Comparison of ENCODE assay signal across 8 mouse cellular contexts in genomic region chr6:59209299-59209707, GRCm38 (mm10). TPM values are rescaled to one million over a fixed set of nuclear protein-coding genes. Genes with fewer than 3 reads are reported as not detected.
DNase-seq lines count a peak whose midpoint lies in the region; ATAC-seq and TF ChIP-seq lines count a peak whose summit lies in the region.

No protein-coding gene starts in this region.

- intact Hi-C loops in left cerebral cortex, adult 2 months (cut with DNase I), result no loop called here
- intact Hi-C loops in left cerebral cortex, postnatal 4 days (cut with DNase I), result no loop called here

- H3K4me2 ChIP-seq in forebrain, embryonic 12.5 days, result peak overlapping the region; percentile 67
- peak overlapping the region; percentile 72 for H3K4me2 ChIP-seq in kidney, embryonic 16.5 days (replicated peaks; ENCODE audit: low read depth, low read length)
- H3K4me2 ChIP-seq in lung, embryonic 16.5 days (ENCODE audit: low read depth, low read length), result peak overlapping the region; percentile 59
- peak overlapping the region; percentile 66 for H3K4me2 ChIP-seq in stomach, embryonic 14.5 days (replicated peaks; ENCODE audit: low read depth, low read length)

- H3K9me3 ChIP-seq in forebrain, embryonic 12.5 days, result no peaks in the 10 kb centered on the region
- H3K9me3 ChIP-seq in kidney, embryonic 16.5 days (ENCODE audit: low read length), result no peaks in the 10 kb centered on the region
- no peaks in the 10 kb centered on the region for H3K9me3 ChIP-seq in lung, embryonic 16.5 days (ENCODE audit: control insufficient read depth, low read length)
- no peaks in the 10 kb centered on the region for H3K9me3 ChIP-seq in stomach, embryonic 14.5 days (ENCODE audit: control insufficient read depth, low read depth, low read length)

- H3K9ac ChIP-seq in forebrain, embryonic 12.5 days, result peak overlapping the region; percentile 82
- peak overlapping the region; percentile 94 for H3K9ac ChIP-seq in kidney, embryonic 16.5 days (replicated peaks; ENCODE audit: low read length)
- H3K9ac ChIP-seq in lung, embryonic 16.5 days (ENCODE audit: low read length), result peak overlapping the region; percentile 93
- peak overlapping the region; percentile 78 for H3K9ac ChIP-seq in stomach, embryonic 14.5 days (replicated peaks; ENCODE audit: low read depth, low read length)

- DNase-seq in left cerebral cortex, adult 2 months (ENCODE audit: extremely low spot score in 1 of 2, low spot score in 2 of 2), result peak; percentile 11 to 17
- no peak for DNase-seq in left cerebral cortex, postnatal 4 days
- DNase-seq in R1 (ENCODE audit: low read depth, low spot score), result peak; percentile 38
- no peak for DNase-seq in adrenal gland, postnatal 25 days

- H3K4me1 ChIP-seq in forebrain, embryonic 12.5 days, result peaks cover 7% of the 10 kb centered on the region
- H3K4me1 ChIP-seq in kidney, embryonic 16.5 days (ENCODE audit: insufficient read depth, low read length), result peaks cover 6% of the 10 kb centered on the region; the same call in 1 of the 2 replicates
- peaks cover 6% of the 10 kb centered on the region for H3K4me1 ChIP-seq in lung, embryonic 16.5 days (replicated peaks; ENCODE audit: control insufficient read depth, insufficient read depth, low read length)
- no peaks in the 10 kb centered on the region for H3K4me1 ChIP-seq in stomach, embryonic 14.5 days (ENCODE audit: control insufficient read depth, insufficient read depth, low read length)

- TF ChIP-seq CTCF in left cerebral cortex, adult 2 months (IDR thresholded peaks at IDR 0.05), result peak; percentile 35

- WGBS in forebrain, embryonic 12.5 days, result 53% methylated on average over 5 of the region's 5 CpGs
- WGBS in kidney, embryonic 16.5 days, result 40% methylated on average over 5 of the region's 5 CpGs
- WGBS in lung, embryonic 16.5 days, result 20% methylated on average over 5 of the region's 5 CpGs
- WGBS in stomach, embryonic 14.5 days, result 29% methylated on average over 5 of the region's 5 CpGs

- peak overlapping the region; percentile 93 for H3K27ac ChIP-seq in left cerebral cortex, adult 2 months
- H3K27ac ChIP-seq in forebrain, embryonic 12.5 days, result no peak overlapping the region
- H3K27ac ChIP-seq in kidney, embryonic 16.5 days (ENCODE audit: low read length), result peak overlapping the region; percentile 84
- peak overlapping the region; percentile 93 for H3K27ac ChIP-seq in lung, embryonic 16.5 days (ENCODE audit: low read length)
- peak overlapping the region; percentile 79 for H3K27ac ChIP-seq in stomach, embryonic 14.5 days (ENCODE audit: low read length)

- H3K27me3 ChIP-seq in forebrain, embryonic 12.5 days, result no peaks in the 10 kb centered on the region
- H3K27me3 ChIP-seq in kidney, embryonic 16.5 days (ENCODE audit: insufficient read depth, low read length), result no peaks in the 10 kb centered on the region
- no peaks in the 10 kb centered on the region for H3K27me3 ChIP-seq in lung, embryonic 16.5 days (ENCODE audit: control insufficient read depth, insufficient read depth, low read depth, low read length)
- no peaks in the 10 kb centered on the region for H3K27me3 ChIP-seq in stomach, embryonic 14.5 days (ENCODE audit: control insufficient read depth, insufficient read depth, low read length)

- peak overlapping the region; percentile 94 for H3K4me3 ChIP-seq in left cerebral cortex, adult 2 months
- peak overlapping the region; percentile 75 for H3K4me3 ChIP-seq in forebrain, embryonic 12.5 days (replicated peaks)
- H3K4me3 ChIP-seq in kidney, embryonic 16.5 days (ENCODE audit: low read length), result peak overlapping the region; percentile 88
- peak overlapping the region; percentile 95 for H3K4me3 ChIP-seq in lung, embryonic 16.5 days (ENCODE audit: low read length)
- H3K4me3 ChIP-seq in stomach, embryonic 14.5 days (ENCODE audit: low read depth, low read length), result peak overlapping the region; percentile 63

- H3K36me3 ChIP-seq in forebrain, embryonic 12.5 days (replicated peaks), result no peaks in the 10 kb centered on the region
- H3K36me3 ChIP-seq in kidney, embryonic 16.5 days (ENCODE audit: insufficient read depth, low read length), result peaks cover 5% of the 10 kb centered on the region; the same call in 1 of the 2 replicates
- H3K36me3 ChIP-seq in lung, embryonic 16.5 days (ENCODE audit: control insufficient read depth, insufficient read depth, low read length), result no peaks in the 10 kb centered on the region
- H3K36me3 ChIP-seq in stomach, embryonic 14.5 days (ENCODE audit: control insufficient read depth, insufficient read depth, low read length), result no peaks in the 10 kb centered on the region

- ATAC-seq in forebrain, embryonic 12.5 days (ENCODE audit: low FRiP score), result peak; percentile 73
- ATAC-seq in kidney, embryonic 16.5 days (ENCODE audit: low FRiP score, low TSS enrichment), result peak; percentile 77
- peak; percentile 78 for ATAC-seq in lung, embryonic 16.5 days (ENCODE audit: low read depth)
- peak; percentile 62; the same call in 1 of the 2 replicates for ATAC-seq in stomach, embryonic 14.5 days (ENCODE audit: insufficient number of reproducible peaks, insufficient read depth, low FRiP score, low read depth)

RNA-seq across cellular contexts. Expression of gene Tigd2, which starts 0.6 kb away (rescaled TPM):
- total RNA-seq in left cerebral cortex, adult 2 months (2021), result 10 to 100 TPM; 11.1 to 11.9 TPM
- total RNA-seq in left cerebral cortex, postnatal 4 days (2021), result 1 to 10 TPM; 8.2 to 9.2 TPM
- polyA plus RNA-seq in forebrain, embryonic 12.5 days (2016; fragmentation: Nextera tagmentation; extraction: Ambion mirVana), result 9.1 and 9.7 TPM in 2 replicates
- polyA plus RNA-seq in kidney, embryonic 16.5 days (2015; fragmentation: Nextera tagmentation; extraction: Ambion mirVana), result 10.0 and 10.4 TPM in 2 replicates
- 12.1 and 12.6 TPM in 2 replicates for polyA plus RNA-seq in lung, embryonic 16.5 days (2015; fragmentation: Nextera tagmentation; extraction: Ambion mirVana)
- 16.9 and 18.6 TPM in 2 replicates for polyA plus RNA-seq in stomach, embryonic 14.5 days (2014; fragmentation: Nextera tagmentation; extraction: Ambion mirVana)
- total RNA-seq in adrenal gland, postnatal 25 days (2021), result 19.3 and 20.0 TPM in 2 replicates

Comparison
In these comparisons a context has a peak if more than half of its experiments do, and no peak if none do; other contexts are left out.
1. DNase-seq: peak in left cerebral cortex, adult 2 months (2 of 2) and R1 (single experiment); none in left cerebral cortex, postnatal 4 days (single experiment) and adrenal gland, postnatal 25 days (single experiment).
2. Peak in every context shown above with its lines, with median percentiles within 50 percentile points of each other: H3K4me3 ChIP-seq, ATAC-seq, H3K4me2 ChIP-seq and H3K9ac ChIP-seq.